Mouse (Mus musculus) CH12.LX (cell line): ENCODE data around the gene B230219D22Rik. TPM values are rescaled to one million over a fixed set of nuclear protein-coding genes. Genes with fewer than 3 reads are reported as not detected.

ENCODE experiments used
- DNase-seq: peaks from one replicate; pipeline ENCODE4 v3.0.0-alpha.2; 2013; ENCODE audit errors: extremely low read depth
- H3K27ac ChIP-seq: 2 replicates; pipeline ENCODE4 v1.5.1; 2012; ENCODE audit warnings: low read depth, mild to moderate bottlenecking, control low read depth, moderate library complexity; ENCODE audit not compliant: insufficient read depth
- H3K27me3 ChIP-seq: replicated peaks from 2 replicates; pipeline ENCODE3; 2012; ENCODE audit warnings: inconsistent platforms
- H3K36me3 ChIP-seq, 2 experiments: replicated peaks in 1 of 2; 2 replicates each; pipeline versions ENCODE3 to v1.6.1; 2012; ENCODE audit warnings: inconsistent platforms in 1 of 2, low read length in 1 of 2, mild to moderate bottlenecking in 1 of 2, mixed read lengths in 1 of 2, moderate library complexity in 1 of 2; ENCODE audit not compliant: control insufficient read depth in 1 of 2, insufficient read depth in 1 of 2
- H3K4me1 ChIP-seq, 2 experiments: 2 replicates each; pipeline ENCODE4 v1.6.1; 2012; ENCODE audit warnings: inconsistent platforms in 1 of 2, moderate library complexity in 1 of 2; ENCODE audit not compliant: insufficient read depth in 2 of 2, control insufficient read depth in 1 of 2
- H3K4me2 ChIP-seq: 2 replicates; pipeline ENCODE4 v1.6.1; 2012; ENCODE audit warnings: low read depth, mild to moderate bottlenecking, control low read depth; ENCODE audit not compliant: poor library complexity, insufficient read depth, severe bottlenecking
- H3K4me3 ChIP-seq, 3 experiments: fragments of 150-350 bp in 1 of 3; sonication (generic) in 1 of 3; replicated peaks in 1 of 3; 2 replicates each; pipeline versions ENCODE3 to v1.5.1; 2011 to 2012; ENCODE audit warnings: low read depth in 2 of 3, low read length in 2 of 3, mild to moderate bottlenecking in 2 of 3, moderate library complexity in 2 of 3, control low read depth in 1 of 3, improper control_type of control experiment in 1 of 3, inconsistent platforms in 1 of 3, mixed read lengths in 1 of 3; ENCODE audit not compliant: poor library complexity in 1 of 3
- H3K79me2 ChIP-seq: replicated peaks from 2 replicates; pipeline ENCODE4 v1.6.1; 2012; ENCODE audit warnings: mild to moderate bottlenecking, moderate library complexity; ENCODE audit not compliant: control insufficient read depth, poor library complexity, insufficient read depth, severe bottlenecking; ENCODE audit errors: extremely low read depth
- H3K9ac ChIP-seq: 2 replicates; pipeline ENCODE4 v1.6.1; 2012; ENCODE audit warnings: low read depth, mild to moderate bottlenecking, control low read depth, moderate library complexity; ENCODE audit not compliant: insufficient read depth
- H3K9me3 ChIP-seq: replicated peaks from 2 replicates; pipeline ENCODE3; 2012; ENCODE audit warnings: low read length, inconsistent platforms, mixed read lengths
- CHD1 ChIP-seq: IDR thresholded peaks from 2 replicates; pipeline ENCODE4 v1.6.1; 2012; ENCODE audit warnings: low read depth, low read length, improper control_type of control experiment, inconsistent platforms
- CTCF ChIP-seq, 2 experiments: IDR thresholded peaks in 1 of 2; conservative IDR thresholded peaks in 1 of 2; 2 replicates each; pipeline ENCODE4 v1.5.1; 2011 to 2012; ENCODE audit warnings: low read depth in 2 of 2, low read length in 2 of 2, improper control_type of control experiment in 1 of 2, inconsistent platforms in 1 of 2, mild to moderate bottlenecking in 1 of 2, moderate library complexity in 1 of 2
- E2F4 ChIP-seq: IDR thresholded peaks from 2 replicates; pipeline ENCODE4 v1.6.1; 2011; ENCODE audit warnings: low read depth, low read length, improper control_type of control experiment; ENCODE audit not compliant: insufficient replicate concordance
- ELF1 ChIP-seq: IDR thresholded peaks from 2 replicates; pipeline ENCODE4 v1.6.1; 2014; ENCODE audit warnings: low read depth, mild to moderate bottlenecking, inconsistent platforms, low read length, improper control_type of control experiment
- GABPA ChIP-seq: IDR thresholded peaks from 2 replicates; pipeline ENCODE4 v1.6.1; 2012; ENCODE audit warnings: low read depth, low read length, improper control_type of control experiment, inconsistent platforms; ENCODE audit not compliant: insufficient replicate concordance
- MEF2A ChIP-seq: IDR thresholded peaks from 2 replicates; pipeline ENCODE4 v1.6.1; 2014; ENCODE audit warnings: low read depth, mild to moderate bottlenecking, inconsistent platforms, low read length, improper control_type of control experiment, borderline replicate concordance
- MYC ChIP-seq: IDR thresholded peaks from 2 replicates; pipeline ENCODE4 v1.6.1; 2011; ENCODE audit warnings: low read depth, mild to moderate bottlenecking, improper control_type of control experiment, low read length
- NRF1 ChIP-seq: IDR thresholded peaks from 2 replicates; pipeline ENCODE4 v1.6.1; 2014; ENCODE audit warnings: low read depth, mild to moderate bottlenecking, inconsistent platforms, low read length, improper control_type of control experiment, moderate library complexity
- SMC3 ChIP-seq: IDR thresholded peaks from 2 replicates; pipeline ENCODE4 v1.6.1; 2011; ENCODE audit warnings: low read depth, low read length, improper control_type of control experiment
- USF1 ChIP-seq: IDR thresholded peaks from 2 replicates; pipeline ENCODE4 v1.6.1; 2014; ENCODE audit warnings: low read depth, mild to moderate bottlenecking, inconsistent platforms, low read length, improper control_type of control experiment
- USF2 ChIP-seq: conservative IDR thresholded peaks from 2 replicates; pipeline ENCODE4 v1.6.1; 2011; ENCODE audit warnings: low read depth, low read length, improper control_type of control experiment
- ZKSCAN1 ChIP-seq: IDR thresholded peaks from 2 replicates; pipeline ENCODE4 v1.6.1; 2012; ENCODE audit warnings: low read depth, inconsistent platforms, low read length, improper control_type of control experiment, borderline replicate concordance
- dilution Hi-C: fragments of 300-500 bp; cut with MboI; formaldehyde crosslinking; loops from 2 replicates; pipeline ENCODE4 v1.14.3; 2020; ENCODE audit warnings: low sequenced_read_pairs; ENCODE audit not compliant: extremely low pct_unique_long_range_greater_than_20kb, extremely low pct_ligation_motif_present
- in situ Hi-C: fragments of 300-500 bp; cut with MboI; formaldehyde crosslinking; loops from 3 replicates; pipeline ENCODE4 v1.14.3; 2019; ENCODE audit warnings: low sequenced_read_pairs, low pct_ligation_motif_present, low pct_unique_long_range_greater_than_20kb, mixed read lengths
- polyA plus RNA-seq: library from polyadenylated mRNA; unstranded; fragments of >175 nt; gene quantifications from 2 replicates; pipeline ENCODE4 v1.2.1, GENCODE M21; 2012; ENCODE audit warnings: low read depth; ENCODE audit not compliant: insufficient read length
- total RNA-seq, 2 experiments: library from RNA; depleted of rRNA; stranded (reverse); fragments of 300-350 nt in 1 of 2; fragments of >200 nt in 1 of 2; gene quantifications; 2 replicates each; pipeline ENCODE4 v1.2.3; 2012 to 2014

The B230219D22Rik gene
- total and polyA plus RNA-seq, 3 experiments: 23.2 to 35.0 (median 25.7) TPM

DNA sequence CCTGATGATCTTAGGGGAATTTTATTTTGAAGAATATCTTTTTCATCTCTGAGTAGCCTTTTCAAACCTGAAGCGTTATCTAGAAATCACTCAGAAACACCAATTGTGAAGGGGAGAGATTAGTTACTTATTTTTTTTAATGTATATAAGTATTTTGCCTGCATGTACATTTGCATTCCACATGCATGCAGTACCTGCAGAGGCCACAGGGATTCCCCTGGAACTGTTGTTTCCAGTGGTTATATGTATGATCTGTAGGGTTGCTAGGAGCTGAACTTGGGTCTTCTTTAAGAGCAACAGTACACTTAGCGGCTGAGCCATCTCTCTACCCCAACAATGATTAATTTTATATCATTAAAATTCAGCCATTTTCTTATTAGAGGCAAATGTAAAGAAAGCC is 48.4 kb upstream of the B230219D22Rik start:
- dilution Hi-C loops: no loop called here
- Histone ChIP-seq H3K4me1 (0 out of 4 replicates have a peak, but pooled peaks cover 0 to 2% of the 10 kb centered on the region in 2 experiments), H3K9ac (no peak overlapping the region), H3K9me3 (no peaks in the 10 kb centered on the region), H3K27me3 (no peaks in the 10 kb centered on the region), H3K4me2 (no peak overlapping the region), H3K36me3 (peaks cover 62 to 88% of the 10 kb centered on the region in 2 experiments), H3K27ac (no peak overlapping the region), H3K4me3 (no peak overlapping the region), H3K79me2 (peaks cover 32% of the 10 kb centered on the region)
- peak; percentile 50 for DNase-seq
- TF ChIP-seq GABPA: no peak
- no peak for TF ChIP-seq ZKSCAN1
- TF ChIP-seq CTCF (conservative IDR thresholded peaks at IDR 0.05 in 1 of 2, IDR thresholded peaks at IDR 0.05 in 1 of 2; ENCODE audit: low read depth in 2 of 2, low read length in 2 of 2): peak in 1 of 2 experiments; percentile 25; a peak in 2 of 4 replicates
- in situ Hi-C loops: no loop called here

DNA sequence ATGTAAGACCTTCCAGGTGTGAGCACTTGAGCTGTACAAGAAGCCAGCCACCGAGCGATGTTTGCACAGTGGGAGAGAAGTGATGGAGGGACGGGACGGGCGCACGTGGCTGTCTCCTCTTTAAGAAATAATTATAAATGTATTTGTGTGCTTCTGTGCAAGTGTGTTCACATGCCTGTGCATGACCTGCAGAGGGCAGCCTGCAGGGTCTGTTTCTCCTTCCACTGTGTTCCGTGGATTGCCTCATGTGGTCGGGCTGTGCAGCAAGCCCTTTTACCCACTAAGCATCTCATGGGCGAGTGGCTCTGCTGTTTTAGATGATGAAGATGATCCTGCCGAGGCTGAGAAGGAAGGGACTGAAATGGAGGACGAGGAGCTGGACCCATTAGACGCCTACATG is 42.8 kb upstream of the B230219D22Rik start:
- Histone ChIP-seq H3K9me3 (no peaks in the 10 kb centered on the region), H3K9ac (no peak overlapping the region), H3K79me2 (no peaks in the 10 kb centered on the region), H3K4me3 (no peak overlapping the region), H3K27ac (no peak overlapping the region), H3K36me3 (peaks cover 85 to 99% of the 10 kb centered on the region in 2 experiments), H3K4me2 (no peak overlapping the region), H3K27me3 (no peaks in the 10 kb centered on the region), H3K4me1 (no peaks in the 10 kb centered on the region)
- TF ChIP-seq CTCF (conservative IDR thresholded peaks at IDR 0.05 in 1 of 2, IDR thresholded peaks at IDR 0.05 in 1 of 2; ENCODE audit: low read depth in 2 of 2, low read length in 2 of 2): peak in 1 of 2 experiments; percentile 36; a peak in 2 of 4 replicates
- no peak for TF ChIP-seq GABPA
- in situ Hi-C loops: no loop called here
- no peak for DNase-seq
- dilution Hi-C loops: no loop called here

DNA sequence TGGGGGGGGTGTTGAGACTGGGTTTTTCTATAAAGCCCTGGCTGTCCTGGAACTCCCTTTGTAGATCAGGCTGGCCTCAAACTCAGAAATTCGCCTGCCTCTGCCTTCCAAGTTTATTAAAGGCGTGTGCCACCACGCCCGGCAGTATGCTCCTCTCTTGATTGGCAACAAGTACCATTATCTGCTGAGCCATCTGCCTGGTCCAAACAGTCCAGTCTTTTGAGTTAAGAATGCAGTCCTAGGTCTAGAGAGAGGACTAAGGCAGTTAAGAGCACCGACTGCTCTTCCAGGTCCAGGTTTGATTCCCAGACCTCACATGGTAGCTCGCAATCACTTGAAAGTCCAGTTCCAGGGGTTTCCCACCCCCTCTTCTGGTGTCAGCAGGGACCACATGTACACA is 41.9 kb upstream of the B230219D22Rik start:
- TF ChIP-seq ELF1 (no peak), MYC (no peak), NRF1 (no peak), MEF2A (no peak), ZKSCAN1 (no peak), USF1 (no peak), USF2 (no peak), E2F4 (no peak), SMC3 (no peak), CHD1 (no peak)
- TF ChIP-seq, all 38 proteins: peak for 0
- Histone ChIP-seq H3K4me3 (no peak overlapping the region), H3K27me3 (no peaks in the 10 kb centered on the region), H3K27ac (no peak overlapping the region), H3K9ac (no peak overlapping the region), H3K4me1 (no peaks in the 10 kb centered on the region), H3K79me2 (no peaks in the 10 kb centered on the region), H3K4me2 (no peak overlapping the region), H3K36me3 (peaks cover 86 to 99% of the 10 kb centered on the region in 2 experiments), H3K9me3 (no peaks in the 10 kb centered on the region)
- in situ Hi-C loops (no loop called here), dilution Hi-C loops (no loop called here)
- no peak for DNase-seq
